Mouse (Mus musculus) bone marrow, adult 2 months (tissue): Measurements from ENCODE around the gene Zfr.

Source experiments
- CTCF ChIP-seq: fragments of 200-500 bp; IDR thresholded peaks from 2 replicates; pipeline ENCODE4 v1.5.1; 2011; ENCODE audit warnings: low read length, control low read depth; ENCODE audit not compliant: control insufficient read depth, insufficient read depth
- POLR2A ChIP-seq: fragments of 200-500 bp; IDR thresholded peaks from 2 replicates; pipeline ENCODE4 v1.6.1; 2011; ENCODE audit warnings: low read depth, mild to moderate bottlenecking, control low read depth, low read length, borderline replicate concordance; ENCODE audit not compliant: control insufficient read depth

DNA sequence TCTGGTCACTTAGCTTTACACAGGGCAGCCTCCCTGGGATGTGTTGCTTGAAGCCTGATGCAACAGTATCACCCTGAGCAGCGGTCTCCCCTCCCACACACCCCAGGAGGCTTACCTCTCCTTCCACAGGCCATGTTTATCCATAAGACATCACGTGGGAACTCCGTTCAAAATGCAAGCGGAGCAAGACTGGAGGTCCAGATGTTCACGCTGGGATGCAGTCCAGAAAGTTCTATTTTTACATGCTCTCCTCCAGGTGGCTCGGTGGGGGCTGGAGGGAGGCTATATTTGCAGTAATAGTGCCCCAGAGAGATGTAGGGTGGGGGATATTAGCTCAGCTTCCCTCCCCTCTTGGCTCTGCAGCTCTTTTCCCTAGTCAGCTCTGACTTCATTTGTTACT is 33.5 kb upstream of the Zfr start:
- TF ChIP-seq CTCF (no peak), POLR2A (no peak)
